Comparison of ENCODE assay signal across 15 mouse cellular contexts in the genomic region with DNA sequence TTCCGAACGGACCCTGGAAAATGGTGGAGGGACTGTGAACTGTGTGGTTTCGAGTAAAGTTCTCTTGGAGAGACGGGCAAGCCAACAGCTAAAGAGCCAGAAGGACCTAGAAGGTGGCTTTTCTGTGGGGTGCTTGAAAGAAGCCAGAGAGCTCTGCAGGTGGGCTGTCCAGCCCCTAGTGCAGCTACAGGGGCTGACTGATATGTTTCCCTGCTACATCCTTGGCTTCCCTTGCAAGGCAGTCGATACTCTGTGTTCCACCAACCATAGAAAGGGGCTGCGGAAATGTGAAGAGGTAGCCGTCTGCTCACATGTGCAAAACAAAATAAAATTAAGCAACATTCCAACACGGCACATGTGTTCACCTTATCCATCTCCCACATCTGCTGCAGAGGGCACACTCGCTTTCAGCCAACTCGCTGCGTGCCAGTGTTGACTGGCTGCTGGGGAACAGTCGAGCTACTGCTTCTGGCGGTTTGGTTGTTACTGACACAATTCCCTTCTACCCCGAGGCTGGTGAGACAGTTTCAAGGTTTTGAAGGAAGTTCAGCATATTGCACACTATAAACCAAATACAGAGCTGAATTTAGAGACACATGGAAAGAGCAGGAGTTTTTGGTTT.
DNase-seq lines count a peak whose midpoint lies in the region; ATAC-seq and TF ChIP-seq lines count a peak whose summit lies in the region.
"Had no signal": no experiment of that assay in that cellular context is flagged by ENCODE, and none has a peak within 500 bp of the region (broad histone marks: within the 10 kb centered on the region; RNA-seq: fewer than 3 reads in every experiment).

No protein-coding gene starts in this region.

- no peak for TF ChIP-seq POLR2A in cerebellum, adult 2 months (IDR thresholded peaks at IDR 0.05; ENCODE audit: borderline replicate concordance, insufficient read depth, low read length)

- TF ChIP-seq EP300 in stomach, postnatal 0 days (optimal IDR thresholded peaks at IDR 0.05): no peak

- H3K4me3 ChIP-seq in forebrain, embryonic 12.5 days (replicated peaks): no peak overlapping the region
- no peak overlapping the region for H3K4me3 ChIP-seq in hindbrain, embryonic 14.5 days (replicated peaks; ENCODE audit: low read length)
- H3K4me3 ChIP-seq in midbrain, embryonic 16.5 days (ENCODE audit: low read depth, low read length): no peak overlapping the region
- H3K4me3 ChIP-seq in cerebellum, adult 2 months (replicated peaks; ENCODE audit: insufficient read depth, low read depth, low read length): no peak overlapping the region
- H3K4me3 ChIP-seq in stomach, postnatal 0 days (ENCODE audit: low read depth, low read length): no peak overlapping the region
- H3K4me3 ChIP-seq: liver, embryonic 15.5 days; myocyte had no signal

- H3K27ac ChIP-seq in forebrain, embryonic 12.5 days: 0 out of 2 replicates have a peak overlapping the region, but pooled peaks have one; percentile 26
- 0 out of 2 replicates have a peak overlapping the region, but pooled peaks have one; percentile 45 for H3K27ac ChIP-seq in hindbrain, embryonic 14.5 days
- H3K27ac ChIP-seq in midbrain, embryonic 16.5 days (ENCODE audit: low read length): peak overlapping the region; percentile 58
- H3K27ac ChIP-seq in cerebellum, adult 2 months (ENCODE audit: insufficient read depth, low read length): no peak overlapping the region
- no peak overlapping the region for H3K27ac ChIP-seq in stomach, postnatal 0 days (replicated peaks)
- H3K27ac ChIP-seq: liver, embryonic 15.5 days; macrophage had no signal

- no peak for TF ChIP-seq CTCF in cerebellum, adult 2 months (IDR thresholded peaks at IDR 0.05; ENCODE audit: borderline replicate concordance, insufficient read depth, low read depth, low read length)
- TF ChIP-seq CTCF in stomach, postnatal 0 days (IDR thresholded peaks at IDR 0.05; ENCODE audit: low read depth): no peak

- 0 out of 2 replicates have a peak, but pooled peaks cover 4% of the 10 kb centered on the region for H3K9me3 ChIP-seq in forebrain, embryonic 12.5 days
- no peaks in the 10 kb centered on the region for H3K9me3 ChIP-seq in hindbrain, embryonic 14.5 days (ENCODE audit: control insufficient read depth, low read length)
- H3K9me3 ChIP-seq in midbrain, embryonic 16.5 days (replicated peaks; ENCODE audit: control insufficient read depth, low read length, poor library complexity, severe bottlenecking): no peaks in the 10 kb centered on the region
- H3K9me3 ChIP-seq in stomach, postnatal 0 days (ENCODE audit: control insufficient read depth, low read length): no peaks in the 10 kb centered on the region
- H3K9me3 ChIP-seq: liver, embryonic 15.5 days had no signal

- H3K36me3 ChIP-seq in forebrain, embryonic 12.5 days (replicated peaks): no peaks in the 10 kb centered on the region
- no peaks in the 10 kb centered on the region for H3K36me3 ChIP-seq in hindbrain, embryonic 14.5 days (replicated peaks; ENCODE audit: control insufficient read depth, insufficient read depth)
- no peaks in the 10 kb centered on the region for H3K36me3 ChIP-seq in midbrain, embryonic 16.5 days (ENCODE audit: control insufficient read depth, insufficient read depth, low read length)
- no peaks in the 10 kb centered on the region for H3K36me3 ChIP-seq in stomach, postnatal 0 days (ENCODE audit: control insufficient read depth, insufficient read depth, low read length)
- H3K36me3 ChIP-seq: liver, embryonic 15.5 days had no signal

- peaks cover 23% of the 10 kb centered on the region for H3K4me1 ChIP-seq in forebrain, embryonic 12.5 days
- H3K4me1 ChIP-seq in hindbrain, embryonic 14.5 days (replicated peaks; ENCODE audit: control insufficient read depth, insufficient read depth, low read length): 0 out of 2 replicates have a peak, but pooled peaks cover 7% of the 10 kb centered on the region
- peaks cover 11% of the 10 kb centered on the region for H3K4me1 ChIP-seq in midbrain, embryonic 16.5 days (ENCODE audit: control insufficient read depth, insufficient read depth, low read length)
- no peaks in the 10 kb centered on the region for H3K4me1 ChIP-seq in cerebellum, adult 2 months (ENCODE audit: control insufficient read depth, insufficient read depth, low read length)
- no peaks in the 10 kb centered on the region for H3K4me1 ChIP-seq in stomach, postnatal 0 days (replicated peaks; ENCODE audit: control insufficient read depth, insufficient read depth)
- H3K4me1 ChIP-seq: liver, embryonic 15.5 days had no signal

- H3K9ac ChIP-seq in forebrain, embryonic 12.5 days: no peak overlapping the region
- 0 out of 2 replicates have a peak overlapping the region, but pooled peaks have one; percentile 2 for H3K9ac ChIP-seq in hindbrain, embryonic 14.5 days
- H3K9ac ChIP-seq in midbrain, embryonic 16.5 days (ENCODE audit: low read depth, low read length): no peak overlapping the region
- no peak overlapping the region for H3K9ac ChIP-seq in stomach, postnatal 0 days (ENCODE audit: low read length)
- H3K9ac ChIP-seq: liver, embryonic 15.5 days had no signal

- no peak overlapping the region for H3K4me2 ChIP-seq in forebrain, embryonic 12.5 days
- peak overlapping the region; percentile 29; the same call in 1 of the 2 replicates for H3K4me2 ChIP-seq in hindbrain, embryonic 14.5 days (replicated peaks)
- peak overlapping the region; percentile 29 for H3K4me2 ChIP-seq in midbrain, embryonic 16.5 days (ENCODE audit: low read length)
- H3K4me2 ChIP-seq in stomach, postnatal 0 days (replicated peaks; ENCODE audit: low read depth): no peak overlapping the region
- H3K4me2 ChIP-seq: liver, embryonic 15.5 days had no signal

- 0 out of 2 replicates have a peak, but pooled peaks cover 6% of the 10 kb centered on the region for H3K27me3 ChIP-seq in forebrain, embryonic 12.5 days
- no peaks in the 10 kb centered on the region for H3K27me3 ChIP-seq in hindbrain, embryonic 14.5 days (ENCODE audit: control insufficient read depth, insufficient read depth, low read length)
- no peaks in the 10 kb centered on the region for H3K27me3 ChIP-seq in midbrain, embryonic 16.5 days (ENCODE audit: control insufficient read depth, insufficient read depth, low read depth, low read length)
- no peaks in the 10 kb centered on the region for H3K27me3 ChIP-seq in cerebellum, adult 2 months (ENCODE audit: control insufficient read depth, insufficient read depth, low read length)
- H3K27me3 ChIP-seq in stomach, postnatal 0 days (ENCODE audit: control insufficient read depth, insufficient read depth, low read length): no peaks in the 10 kb centered on the region
- H3K27me3 ChIP-seq: liver, embryonic 15.5 days had no signal

- 0 out of 2 replicates have a peak, but pooled peaks have one; percentile 44 for ATAC-seq in forebrain, embryonic 12.5 days (ENCODE audit: low FRiP score)
- ATAC-seq in hindbrain, embryonic 14.5 days (ENCODE audit: low FRiP score): 0 out of 2 replicates have a peak, but pooled peaks have one; percentile 14
- ATAC-seq in midbrain, embryonic 16.5 days: peak; percentile 55
- ATAC-seq in stomach, postnatal 0 days (ENCODE audit: low FRiP score, low TSS enrichment): no peak

- peak; percentile 7 for DNase-seq in frontal cortex, postnatal 36 days (ENCODE audit: low spot score in 2 of 2)
- no peak for DNase-seq in frontal cortex, postnatal 25 days (ENCODE audit: low spot score in 2 of 2)
- no peak for DNase-seq in hindbrain, embryonic 14.5 days (ENCODE audit: low spot score)
- DNase-seq in cerebellum, adult 2 months: no peak
- DNase-seq in stomach, postnatal 0 days (ENCODE audit: low spot score): no peak
- DNase-seq in lung, postnatal 25 days (ENCODE audit: low spot score): no peak
- DNase-seq: adrenal gland, adult 8-10 months; B cell, adult 2 months; kidney, postnatal 25 days; right cerebral cortex, postnatal 4 days had no signal

- 59% methylated on average over 14 of the region's 14 CpGs for WGBS in forebrain, embryonic 12.5 days
- 57% methylated on average over 14 of the region's 14 CpGs for WGBS in hindbrain, embryonic 14.5 days
- WGBS in midbrain, embryonic 16.5 days: 39% methylated on average over 14 of the region's 14 CpGs
- 19% methylated on average over 14 of the region's 14 CpGs for WGBS in cerebellum, adult 2 months
- WGBS in stomach, postnatal 0 days: 77% methylated on average over 14 of the region's 14 CpGs

Comparison
In these comparisons a context has a peak if more than half of its experiments do, and no peak if none do; other contexts are left out.
1. DNase-seq: peak in frontal cortex, postnatal 36 days (2 of 2); none in frontal cortex, postnatal 25 days (0 of 2), hindbrain, embryonic 14.5 days (single experiment), cerebellum, adult 2 months (0 of 2), stomach, postnatal 0 days (single experiment) and lung, postnatal 25 days (single experiment).
2. H3K27ac ChIP-seq: peak in forebrain, embryonic 12.5 days (single experiment), hindbrain, embryonic 14.5 days (single experiment) and midbrain, embryonic 16.5 days (single experiment); none in cerebellum, adult 2 months (single experiment) and stomach, postnatal 0 days (single experiment).
3. H3K4me2 ChIP-seq: peak in hindbrain, embryonic 14.5 days (single experiment) and midbrain, embryonic 16.5 days (single experiment); none in forebrain, embryonic 12.5 days (single experiment) and stomach, postnatal 0 days (single experiment).